Mouse (Mus musculus): ENCODE measurements around the gene Agpat3. TPM values are rescaled to one million over a fixed set of nuclear protein-coding genes. Genes with fewer than 3 reads are reported as not detected.

Gene Agpat3
- total and polyA plus RNA-seq, 2 experiments from 2014 or later: 96.8 to 106 TPM

DNA sequence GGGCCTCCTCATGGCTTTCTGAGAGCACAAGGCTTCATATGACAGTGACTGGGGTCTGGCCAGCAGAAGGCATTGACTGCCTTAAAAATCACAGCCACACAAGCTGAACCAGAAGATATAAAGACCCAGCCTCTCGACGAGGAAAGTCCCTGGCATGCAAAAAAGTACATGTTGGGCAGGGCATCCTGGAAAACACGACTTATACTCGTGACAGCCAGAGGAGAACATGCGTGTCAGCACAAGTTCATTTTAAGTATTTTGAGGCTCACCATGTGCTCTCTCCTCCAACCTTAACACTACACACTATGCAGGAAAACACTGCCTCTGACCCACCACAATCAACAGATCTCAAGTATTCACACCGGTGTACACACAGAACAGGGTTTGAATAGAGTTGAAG is 128.2 kb downstream of the Agpat3 start:
- no peaks in the 10 kb centered on the region for H3K4me1 ChIP-seq (ENCODE audit: insufficient read depth, low read length)
- DNase-seq (ENCODE audit: low spot score): no peak
- H3K4me2 ChIP-seq (ENCODE audit: low read depth, low read length, poor library complexity, severe bottlenecking): no peak overlapping the region
- no peak for TF ChIP-seq CTCF (IDR thresholded peaks at IDR 0.05)
- 93% methylated on average over 6 of the region's 6 CpGs for whole genome bisulfite sequencing
- no peak overlapping the region for H3K4me3 ChIP-seq (ENCODE audit: low read depth, low read length)
- no peak overlapping the region for H3K27ac ChIP-seq (ENCODE audit: low read depth, low read length)
- H3K36me3 ChIP-seq (ENCODE audit: insufficient read depth, low read length): peaks cover 42% of the 10 kb centered on the region
- no peaks in the 10 kb centered on the region for H3K27me3 ChIP-seq (ENCODE audit: insufficient read depth, low read length)
- no peaks in the 10 kb centered on the region for H3K9me3 ChIP-seq (ENCODE audit: low read length)
- no peak overlapping the region for H3K9ac ChIP-seq (replicated peaks; ENCODE audit: low read length, poor library complexity, severe bottlenecking)
- no peak for ATAC-seq (ENCODE audit: low FRiP score)

DNA sequence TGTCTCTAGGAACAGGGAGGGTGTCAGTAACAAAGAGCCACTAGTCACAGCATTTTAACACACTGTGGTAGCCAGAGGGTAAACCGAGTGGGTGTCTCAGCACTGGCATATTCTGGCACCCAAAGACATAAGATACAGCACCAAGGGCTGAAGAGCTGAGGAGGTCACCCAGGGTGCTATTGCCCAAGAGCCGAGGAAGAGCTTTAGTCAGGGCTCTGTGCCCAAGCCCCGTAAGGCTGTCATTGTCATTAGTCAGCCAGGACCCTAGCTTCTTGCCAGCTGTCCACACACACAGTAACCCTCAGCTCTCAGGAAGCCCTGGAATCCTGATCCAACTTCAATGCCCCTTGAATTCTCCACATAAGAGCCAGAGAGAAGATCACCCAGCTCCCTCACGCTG is 129.4 kb downstream of the Agpat3 start:
- Histone ChIP-seq H3K4me3 (ENCODE audit: low read depth, low read length) (no peak overlapping the region), H3K4me2 (ENCODE audit: low read depth, low read length, poor library complexity, severe bottlenecking) (no peak overlapping the region), H3K36me3 (ENCODE audit: insufficient read depth, low read length) (peaks cover 41% of the 10 kb centered on the region), H3K27ac (ENCODE audit: low read depth, low read length) (no peak overlapping the region), H3K9me3 (ENCODE audit: low read length) (no peaks in the 10 kb centered on the region), H3K27me3 (ENCODE audit: insufficient read depth, low read length) (no peaks in the 10 kb centered on the region), H3K4me1 (ENCODE audit: insufficient read depth, low read length) (no peaks in the 10 kb centered on the region), H3K9ac (replicated peaks; ENCODE audit: low read length, poor library complexity, severe bottlenecking) (no peak overlapping the region)
- no peak for TF ChIP-seq CTCF (IDR thresholded peaks at IDR 0.05)
- no peak for DNase-seq (ENCODE audit: low spot score)
- no peak for ATAC-seq (ENCODE audit: low FRiP score)
- 77% methylated on average over 4 of the region's 4 CpGs for WGBS

DNA sequence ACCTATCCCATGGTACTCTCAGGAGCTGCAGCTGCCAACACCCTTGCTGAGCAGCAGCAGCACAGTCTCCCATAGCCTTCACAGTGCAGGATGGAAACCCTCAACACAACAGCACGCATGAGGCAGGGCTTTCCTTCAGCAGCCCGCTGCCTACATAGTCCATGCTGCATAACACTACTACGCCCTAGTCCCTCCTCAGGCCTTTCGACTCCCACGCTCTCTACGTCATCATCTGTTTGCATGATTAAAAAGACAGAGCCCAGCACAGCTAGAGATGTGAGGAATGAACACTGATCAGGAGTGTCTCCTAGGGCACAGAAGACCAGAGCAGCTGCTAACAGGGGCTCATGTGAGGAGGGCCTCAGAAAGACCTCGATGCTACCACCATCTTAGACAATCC is 131.0 kb downstream of the Agpat3 start:
- no peak overlapping the region for H3K4me3 ChIP-seq (ENCODE audit: low read depth, low read length)
- no peak overlapping the region for H3K4me2 ChIP-seq (ENCODE audit: low read depth, low read length, poor library complexity, severe bottlenecking)
- H3K9me3 ChIP-seq (ENCODE audit: low read length): no peaks in the 10 kb centered on the region
- H3K9ac ChIP-seq (replicated peaks; ENCODE audit: low read length, poor library complexity, severe bottlenecking): no peak overlapping the region
- no peak for TF ChIP-seq CTCF (IDR thresholded peaks at IDR 0.05)
- WGBS: 91% methylated on average over 7 of the region's 7 CpGs
- ATAC-seq (ENCODE audit: low FRiP score) (no peak), DNase-seq (ENCODE audit: low spot score) (no peak)
- H3K36me3 ChIP-seq (ENCODE audit: insufficient read depth, low read length): peaks cover 53% of the 10 kb centered on the region
- no peak overlapping the region for H3K27ac ChIP-seq (ENCODE audit: low read depth, low read length)
- H3K4me1 ChIP-seq (ENCODE audit: insufficient read depth, low read length): no peaks in the 10 kb centered on the region
- no peaks in the 10 kb centered on the region for H3K27me3 ChIP-seq (ENCODE audit: insufficient read depth, low read length)

- no peak for DNase-seq (ENCODE audit: low spot score)
- Histone ChIP-seq H3K4me1 (ENCODE audit: insufficient read depth, low read length) (no peaks in the 10 kb centered on the region), H3K4me3 (ENCODE audit: low read depth, low read length) (no peak overlapping the region), H3K4me2 (ENCODE audit: low read depth, low read length, poor library complexity, severe bottlenecking) (no peak overlapping the region), H3K27ac (ENCODE audit: low read depth, low read length) (no peak overlapping the region), H3K9ac (replicated peaks; ENCODE audit: low read length, poor library complexity, severe bottlenecking) (no peak overlapping the region), H3K36me3 (ENCODE audit: insufficient read depth, low read length) (peaks cover 67% of the 10 kb centered on the region), H3K27me3 (ENCODE audit: insufficient read depth, low read length) (no peaks in the 10 kb centered on the region), H3K9me3 (ENCODE audit: low read length) (no peaks in the 10 kb centered on the region)
- TF ChIP-seq CTCF (IDR thresholded peaks at IDR 0.05): no peak
- WGBS: 97% methylated on average over 1 of the region's 1 CpGs
- ATAC-seq (ENCODE audit: low FRiP score): no peak
Measured at GRCm38 (mm10) chr10:78219528-78219927, 132.8 kb downstream of the Agpat3 start.

Small RNA genes lying within 50 kb of the gene (microRNA-seq; reads per million reads assigned to microRNA genes)
- gene Mir7659 (ENCODE audit: borderline number of aligned reads): not detected

Other genes with a start within 250 kb of the Agpat3 start
- gene D10Jhu81e, start 182.7 kb downstream of the Agpat3 start, total RNA-seq (2014; rRNA removed): 80.0 and 119 TPM in 2 replicates
- 24.1 and 26.7 TPM in 2 replicates for gene D10Jhu81e, start 182.7 kb downstream of the Agpat3 start, polyA plus RNA-seq (2015; fragmentation: Nextera tagmentation; extraction: Ambion mirVana)
- gene Pwp2, start 167.3 kb downstream of the Agpat3 start, total RNA-seq (2014; rRNA removed): 21.9 and 24.5 TPM in 2 replicates
- gene Pwp2, start 167.3 kb downstream of the Agpat3 start, polyA plus RNA-seq (2015; fragmentation: Nextera tagmentation; extraction: Ambion mirVana): 13.4 and 14.2 TPM in 2 replicates
- gene Trappc10, start 107.8 kb downstream of the Agpat3 start, total RNA-seq (2014; rRNA removed): 102 and 129 TPM in 2 replicates
- gene Trappc10, start 107.8 kb downstream of the Agpat3 start, polyA plus RNA-seq (2015; fragmentation: Nextera tagmentation; extraction: Ambion mirVana): 35.1 and 42.2 TPM in 2 replicates
- gene Rrp1, start 60.6 kb upstream of the Agpat3 start, total RNA-seq (2014; rRNA removed): 219 and 237 TPM in 2 replicates
- 439 and 462 TPM in 2 replicates for gene Rrp1, start 60.6 kb upstream of the Agpat3 start, polyA plus RNA-seq (2015; fragmentation: Nextera tagmentation; extraction: Ambion mirVana)
- 89.2 and 104 TPM in 2 replicates for gene Cstb, start 73.2 kb upstream of the Agpat3 start, total RNA-seq (2014; rRNA removed)
- 126 and 131 TPM in 2 replicates for gene Cstb, start 73.2 kb upstream of the Agpat3 start, polyA plus RNA-seq (2015; fragmentation: Nextera tagmentation; extraction: Ambion mirVana)
- 73.9 and 74.7 TPM in 2 replicates for gene Pdxk, start 112.5 kb upstream of the Agpat3 start, total RNA-seq (2014; rRNA removed)
- gene Pdxk, start 112.5 kb upstream of the Agpat3 start, polyA plus RNA-seq (2015; fragmentation: Nextera tagmentation; extraction: Ambion mirVana): 52.6 and 59.3 TPM in 2 replicates
- not detected in 2 replicates for gene Olfr1358, start 164.9 kb upstream of the Agpat3 start, total RNA-seq (2014; rRNA removed)
- not detected in 2 replicates for gene Olfr1358, start 164.9 kb upstream of the Agpat3 start, polyA plus RNA-seq (2015; fragmentation: Nextera tagmentation; extraction: Ambion mirVana)
- 50.1 and 68.2 TPM in 2 replicates for gene Ilvbl, start 221.9 kb upstream of the Agpat3 start, total RNA-seq (2014; rRNA removed)
- 82.1 and 92.3 TPM in 2 replicates for gene Ilvbl, start 221.9 kb upstream of the Agpat3 start, polyA plus RNA-seq (2015; fragmentation: Nextera tagmentation; extraction: Ambion mirVana)
- 6.6 and 6.7 TPM in 2 replicates for gene Syde1, start 239.5 kb upstream of the Agpat3 start, total RNA-seq (2014; rRNA removed)
- gene Syde1, start 239.5 kb upstream of the Agpat3 start, polyA plus RNA-seq (2015; fragmentation: Nextera tagmentation; extraction: Ambion mirVana): 3.1 and 3.2 TPM in 2 replicates

All from midbrain, postnatal 0 days (tissue).